Mouse (Mus musculus) adrenal gland, postnatal 4 days (tissue): ENCODE results near the gene Gmeb2. TPM values are rescaled to one million over a fixed set of nuclear protein-coding genes. Genes with fewer than 3 reads are reported as not detected.

ENCODE experiments used
- DNase-seq, 2 experiments: peaks; one replicate each; pipeline ENCODE4 v3.0.0; 2021 to 2022; ENCODE audit warnings: low spot score in 2 of 2, mixed read lengths in 2 of 2
- total RNA-seq, 2 experiments: library from RNA; stranded (reverse); gene quantifications; 2 replicates each; pipeline ENCODE4 v1.2.3; 2021

The Gmeb2 gene
- total RNA-seq, 2 experiments from 2014 or later: 27.9 to 30.8 TPM

- no peak for DNase-seq
These were observed 10.0 kb downstream of the Gmeb2 start for GRCm38 (mm10) chr2:181277866-181278265.

DNA sequence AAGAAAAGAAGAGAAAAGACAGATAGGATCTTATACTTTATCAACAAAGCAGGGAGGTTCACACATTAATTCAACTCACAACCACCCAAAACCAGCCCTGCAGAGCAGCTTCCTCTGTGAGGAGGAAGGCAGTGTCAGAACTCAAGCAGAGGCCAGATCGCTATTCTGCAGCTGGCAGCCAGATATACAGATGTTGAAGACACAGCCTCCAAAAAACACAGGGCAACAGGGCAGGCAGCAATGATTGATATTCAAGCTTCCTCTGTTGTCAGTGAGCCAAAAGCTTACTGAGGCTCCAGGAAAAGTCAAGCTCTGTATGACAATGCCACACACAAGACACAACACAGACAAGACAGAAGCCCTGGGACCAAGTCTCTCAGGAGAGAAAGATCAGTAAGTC is 11.1 kb downstream of the Gmeb2 start:
- DNase-seq: no peak

DNA sequence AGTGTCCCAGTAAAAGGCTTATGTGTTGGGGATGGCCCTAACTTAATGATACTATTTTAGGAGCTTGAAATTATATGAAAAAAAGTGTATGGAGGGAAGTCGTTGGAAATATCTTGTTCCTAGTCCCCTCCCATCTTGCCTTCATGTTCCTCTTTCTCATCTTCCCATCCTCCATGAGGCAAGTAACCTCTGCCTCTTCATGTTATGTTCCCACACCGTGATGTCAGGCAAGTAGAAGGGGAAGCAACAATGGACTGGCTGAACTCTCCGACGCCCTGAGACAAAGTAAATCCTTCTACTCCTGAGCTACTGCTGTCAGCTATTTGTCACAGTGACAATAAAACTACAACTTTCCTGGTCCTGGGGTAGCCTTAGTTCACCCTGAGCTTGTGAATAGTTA is 13.2 kb downstream of the Gmeb2 start:
- no peak for DNase-seq

DNA sequence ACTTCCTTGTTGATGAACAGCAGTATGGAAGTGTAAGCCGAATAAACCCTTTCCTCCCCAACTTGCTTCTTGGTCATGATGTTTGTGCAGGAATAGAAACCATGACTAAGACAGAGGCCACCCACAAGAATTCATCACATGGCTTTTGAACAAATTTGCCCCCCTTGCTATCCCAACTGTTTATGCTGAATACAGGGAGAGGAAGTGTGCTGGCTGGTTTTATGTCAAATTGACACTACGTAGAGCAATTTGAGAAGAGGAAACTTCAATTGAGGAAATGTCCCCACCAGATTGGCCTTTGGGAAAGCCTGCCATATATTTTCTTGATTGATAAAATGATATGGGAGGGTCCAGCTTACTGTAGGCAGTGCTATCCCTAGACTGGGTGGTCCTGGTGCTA is 14.0 kb downstream of the Gmeb2 start:
- no peak for DNase-seq

DNA sequence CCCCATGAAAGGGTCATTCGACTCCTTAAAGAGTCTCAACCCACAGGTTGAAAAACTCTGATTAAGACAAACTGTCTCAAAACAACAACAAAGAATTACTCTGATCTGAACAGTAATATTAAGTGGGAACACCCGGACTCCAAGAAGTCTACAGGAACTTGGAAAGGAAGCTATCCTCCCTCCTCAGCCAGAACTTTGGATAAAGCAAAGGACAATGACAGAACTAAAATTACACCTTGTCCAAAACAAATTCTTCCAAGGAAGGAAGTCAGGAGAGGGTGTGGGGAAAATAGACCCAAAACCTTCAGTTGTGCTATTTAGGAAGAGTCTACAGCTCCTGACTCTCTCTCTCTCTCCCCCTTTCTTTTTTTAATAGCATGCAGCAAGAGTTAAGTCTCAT is 15.7 kb downstream of the Gmeb2 start:
- DNase-seq: no peak

GRCm38 (mm10) chr2:181266839-181267238 is 21.0 kb downstream of the Gmeb2 start:
- DNase-seq: no peak

- DNase-seq: no peak
These were observed 34.6 kb downstream of the Gmeb2 start for GRCm38 (mm10) chr2:181253248-181253647.

DNA sequence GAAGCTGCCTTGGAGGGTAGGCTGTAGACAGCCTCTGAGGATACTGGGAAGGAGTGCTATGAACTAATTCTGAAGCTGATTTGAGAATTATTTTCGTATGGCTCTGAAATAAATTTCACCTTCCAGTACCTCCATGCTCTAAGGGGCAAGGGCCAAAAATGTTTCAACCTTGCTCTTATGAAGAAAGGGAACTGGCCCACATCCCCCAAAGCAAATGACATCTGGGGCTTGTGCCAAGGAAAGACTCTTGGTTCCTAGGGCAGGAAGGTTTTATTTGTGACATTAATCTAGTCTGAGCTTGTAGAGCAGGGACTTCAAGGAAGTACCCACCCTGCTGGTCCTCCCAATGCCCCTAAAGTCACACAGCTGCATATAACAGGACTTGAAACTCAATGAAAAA is 36.0 kb downstream of the Gmeb2 start:
- no peak for DNase-seq

GRCm38 (mm10) chr2:181249217-181249616 is 38.6 kb downstream of the Gmeb2 start:
- DNase-seq: no peak

GRCm38 (mm10) chr2:181245031-181245430 is 42.8 kb downstream of the Gmeb2 start:
- DNase-seq: no peak

GRCm38 (mm10) chr2:181243706-181244394 is 44.0 kb downstream of the Gmeb2 start:
- no peak for DNase-seq

GRCm38 (mm10) chr2:181242314-181242665 is 45.5 kb downstream of the Gmeb2 start:
- DNase-seq: no peak

DNA sequence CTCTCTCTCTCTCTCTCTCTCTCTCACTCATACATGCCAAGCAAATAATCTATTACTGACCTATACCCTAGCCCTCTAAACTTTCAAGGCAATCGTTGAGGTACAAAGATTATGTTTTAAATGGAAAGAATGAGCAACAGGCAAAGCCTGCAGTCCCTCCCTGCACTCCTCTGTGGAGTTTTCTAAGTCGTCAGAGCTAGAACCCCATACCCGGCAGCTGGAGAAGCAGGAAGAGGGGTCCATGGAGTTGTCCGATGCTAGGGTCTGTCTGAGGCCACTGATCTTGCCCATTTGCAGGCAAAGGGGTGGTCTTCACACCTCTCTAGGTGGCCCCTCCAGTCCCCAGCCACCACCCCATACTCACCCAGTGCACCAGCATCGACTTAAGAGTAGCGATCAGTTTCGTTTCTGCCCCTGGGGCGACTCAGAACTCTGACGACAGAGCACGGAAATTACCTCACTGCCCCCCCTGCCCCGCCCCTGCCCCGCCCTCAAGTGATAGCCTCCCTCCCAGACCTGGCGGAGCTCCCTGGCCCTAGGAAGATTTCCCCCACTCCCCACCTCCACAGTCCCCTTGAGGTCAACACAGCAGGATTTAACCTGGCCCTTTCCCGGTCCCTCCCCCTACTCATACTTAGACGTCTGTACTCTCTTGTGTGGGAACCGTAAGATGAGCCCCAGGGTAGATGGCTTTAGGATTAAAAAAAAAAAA is 46.1 kb downstream of the Gmeb2 start, which contains the start of gene Helz2:
TSS of gene Helz2 (minus strand) at position 426 of the 712 bp plus-strand sequence.
- DNase-seq: no peak

DNA sequence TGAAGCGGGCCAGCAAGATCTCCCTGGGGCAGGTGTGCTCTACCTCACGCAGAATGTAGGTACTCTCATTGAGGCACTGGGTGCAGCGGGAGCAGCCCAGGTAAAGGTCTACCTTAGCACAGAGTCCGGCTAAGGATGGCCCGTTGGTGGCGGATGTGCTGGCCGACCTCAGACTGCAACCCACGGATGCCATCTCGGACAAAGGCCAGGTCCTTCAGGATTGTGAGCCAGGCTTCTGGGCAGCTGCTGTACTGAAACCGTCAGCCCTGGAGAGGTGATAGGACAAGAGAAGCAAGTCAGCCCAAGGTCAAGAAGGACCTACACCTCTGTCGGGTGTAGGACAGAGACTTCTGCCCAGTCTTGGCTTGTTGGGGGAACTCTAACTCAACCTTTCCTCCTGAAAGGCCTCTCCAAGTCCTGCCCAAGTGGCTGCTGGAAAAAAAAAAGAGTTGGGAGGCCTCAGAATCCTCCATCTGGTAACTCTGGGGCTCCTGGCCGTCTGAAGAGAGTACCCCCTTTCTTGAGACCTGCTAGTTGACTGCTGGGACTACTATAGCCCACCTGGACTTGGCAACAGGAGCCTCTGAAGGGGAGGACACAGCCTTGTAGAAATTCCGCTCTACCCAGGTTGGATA is 46.9 kb downstream of the Gmeb2 start:
- no peak for DNase-seq

DNA sequence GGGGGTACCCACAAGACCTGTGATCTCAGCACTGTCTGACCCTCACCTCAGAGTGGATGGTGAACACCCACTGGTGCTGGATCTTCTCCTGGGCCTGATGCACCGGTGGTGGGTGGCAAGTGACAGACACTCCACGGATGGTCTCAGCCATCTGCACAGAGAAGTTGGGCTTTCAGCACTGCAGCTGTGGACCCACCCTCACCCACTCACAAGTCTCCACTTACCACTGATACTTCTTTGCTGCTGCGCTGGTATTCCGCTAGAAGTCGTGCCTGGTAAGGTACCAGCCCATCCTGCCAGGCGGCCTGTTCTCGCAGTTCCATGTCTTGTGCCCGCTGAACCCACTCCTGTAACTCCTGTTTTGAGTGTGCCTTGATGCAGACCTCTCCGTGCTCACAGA is 48.6 kb downstream of the Gmeb2 start:
- DNase-seq: no peak

GRCm38 (mm10) chr2:181238861-181239260 is 49.0 kb downstream of the Gmeb2 start:
- no peak for DNase-seq

- DNase-seq: no peak
These were observed 49.7 kb downstream of the Gmeb2 start for GRCm38 (mm10) chr2:181238091-181238610.

GRCm38 (mm10) chr2:181237251-181238014 is 50.4 kb downstream of the Gmeb2 start:
- no peak for DNase-seq

GRCm38 (mm10) chr2:181235681-181236566 is 51.9 kb downstream of the Gmeb2 start:
- no peak for DNase-seq

DNA sequence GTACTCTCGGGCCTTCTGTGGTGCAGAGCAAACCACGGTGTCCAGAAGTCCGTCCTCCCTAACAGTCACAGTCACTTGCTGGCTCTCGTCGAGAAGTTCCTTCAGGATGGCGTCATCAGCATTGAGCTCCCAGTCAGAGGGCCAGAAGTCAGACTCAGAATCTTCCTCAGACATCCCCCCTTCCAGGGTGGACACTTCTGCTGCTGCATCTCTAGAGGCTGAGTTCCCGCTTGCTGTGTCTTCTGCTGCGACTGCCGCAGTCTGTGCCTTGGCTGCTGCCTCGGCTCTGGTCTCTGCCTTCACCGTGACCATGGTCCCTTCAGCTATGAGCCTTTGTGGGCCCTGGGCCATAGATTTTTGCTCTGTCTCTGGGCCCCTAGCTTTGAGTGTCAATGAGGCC is 53.2 kb downstream of the Gmeb2 start:
- no peak for DNase-seq
